Mouse (Mus musculus): ENCODE results near the gene Itgam. TPM values are rescaled to one million over a fixed set of nuclear protein-coding genes. Genes with fewer than 3 reads are reported as not detected.
"Not testable (repeated sequence)": the region's sequence is repeated elsewhere in the genome, so short reads cannot be mapped to it uniquely, and the experiment has no call there.

Gene Itgam
- polyA plus RNA-seq, 1 experiment from 2014 or later: 0.52 TPM

DNA sequence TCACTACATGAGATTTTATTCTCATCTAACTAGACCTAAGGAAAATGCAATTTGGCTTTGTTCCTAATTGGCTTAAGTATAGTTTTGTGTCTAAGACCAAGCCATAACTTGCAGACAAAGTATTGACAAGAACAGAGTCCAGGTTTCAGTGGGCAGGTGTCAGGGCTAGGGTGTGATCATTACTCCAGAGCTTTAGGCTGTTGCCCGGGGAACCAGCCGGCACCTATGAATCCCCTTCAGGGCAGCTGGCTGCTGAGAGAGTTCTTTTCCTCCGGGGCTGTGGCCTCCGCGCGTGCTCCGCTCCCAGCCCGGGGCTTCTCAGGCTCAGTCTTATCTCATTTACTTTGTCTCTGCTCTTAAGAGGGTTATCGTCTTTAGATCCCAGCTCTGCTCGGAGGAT, 92.5 kb downstream of the Itgam start:
- no peaks in the 10 kb centered on the region for H3K4me1 ChIP-seq
- no peaks in the 10 kb centered on the region for H3K27me3 ChIP-seq (replicated peaks; ENCODE audit: low read depth, poor library complexity, severe bottlenecking)
- no peaks in the 10 kb centered on the region for H3K36me3 ChIP-seq (replicated peaks)
- H3K27ac ChIP-seq (replicated peaks): no peak overlapping the region
- H3K4me3 ChIP-seq: no peak overlapping the region
- WGBS: 73% methylated on average over 10 of the region's 10 CpGs
- H3K9me3 ChIP-seq: no peaks in the 10 kb centered on the region
- DNase-seq (ENCODE audit: low spot score): no peak

DNA sequence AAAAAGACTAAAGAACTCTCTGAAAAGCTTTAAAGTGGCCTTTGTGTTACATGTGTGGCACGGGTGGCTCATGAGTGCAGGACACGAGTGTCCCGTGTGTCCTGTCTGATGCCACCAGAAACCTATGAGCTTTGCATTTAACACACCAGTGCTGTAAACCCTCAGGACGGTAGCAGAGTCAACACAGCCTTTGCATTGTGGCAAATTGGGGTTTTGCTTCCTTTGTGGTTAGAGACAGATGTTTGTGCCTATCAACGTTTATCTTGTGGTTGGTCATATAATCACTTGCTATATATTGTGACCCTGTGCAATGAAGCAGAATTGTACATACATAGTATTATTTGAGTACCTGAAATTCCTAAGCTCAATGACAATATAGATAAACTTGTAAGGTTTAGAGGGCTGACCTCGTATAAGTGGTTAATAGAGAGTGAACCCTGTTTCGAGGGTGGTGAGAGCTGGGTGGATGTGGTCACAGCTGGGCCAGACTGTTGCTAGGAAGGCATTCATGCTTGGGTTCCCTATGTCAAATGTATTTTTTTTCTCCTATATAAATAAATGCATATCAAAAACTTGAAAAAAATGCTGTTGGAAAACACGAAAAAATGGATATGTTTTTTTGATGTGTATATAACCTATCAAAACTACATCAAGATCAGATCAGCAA, 96.4 kb downstream of the Itgam start:
- 86% methylated on average over 8 of the region's 8 CpGs for WGBS
- not testable (repeated sequence) for H3K4me3 ChIP-seq; H3K9me3 ChIP-seq; H3K4me1 ChIP-seq; DNase-seq (ENCODE audit: low spot score); H3K27ac ChIP-seq (replicated peaks); H3K27me3 ChIP-seq (replicated peaks; ENCODE audit: low read depth, poor library complexity, severe bottlenecking); H3K36me3 ChIP-seq (replicated peaks)

DNA sequence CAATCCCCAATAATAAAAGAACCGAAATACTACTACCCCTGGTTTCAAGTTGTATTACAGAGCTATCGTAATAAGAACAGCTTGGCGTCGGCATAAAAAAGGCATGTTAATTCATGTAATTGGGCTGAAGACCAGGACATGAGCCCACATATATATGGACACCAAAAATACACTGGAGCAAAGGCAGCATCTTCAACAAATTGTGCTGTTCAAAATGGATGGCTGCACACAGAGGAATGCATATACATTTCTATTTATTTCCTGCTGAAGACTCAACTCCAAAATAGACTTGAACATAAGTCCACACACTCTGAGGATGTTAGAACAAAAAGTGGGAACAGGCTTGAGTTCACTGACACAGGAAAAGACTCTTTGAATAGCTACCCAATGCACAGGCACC, 101.6 kb downstream of the Itgam start:
- Histone ChIP-seq H3K4me1 (no peaks in the 10 kb centered on the region), H3K4me3 (no peak overlapping the region), H3K27ac (replicated peaks) (no peak overlapping the region), H3K27me3 (replicated peaks; ENCODE audit: low read depth, poor library complexity, severe bottlenecking) (no peaks in the 10 kb centered on the region), H3K36me3 (replicated peaks) (no peaks in the 10 kb centered on the region), H3K9me3 (no peaks in the 10 kb centered on the region)
- 92% methylated on average over 4 of the region's 4 CpGs for WGBS
- DNase-seq (ENCODE audit: low spot score): no peak

DNA sequence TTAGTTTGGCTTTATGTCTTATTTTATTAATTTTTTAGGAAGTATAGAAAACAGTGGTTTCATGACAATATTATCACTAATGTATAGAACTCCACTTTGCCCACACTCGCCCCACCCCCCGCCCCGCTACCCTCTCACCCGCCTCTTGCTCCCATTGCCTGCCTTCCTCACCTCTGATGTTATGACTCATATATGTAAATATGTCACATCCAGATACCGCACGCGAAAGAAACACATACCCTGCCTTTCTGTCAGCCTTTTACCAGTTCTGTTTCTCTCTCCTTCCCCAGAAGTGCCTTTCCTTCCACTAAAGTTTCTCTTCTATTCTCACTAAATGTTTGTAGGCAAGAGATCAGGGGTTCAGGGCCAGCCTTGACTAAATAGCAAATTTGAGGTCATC, 104.0 kb downstream of the Itgam start:
- H3K4me3 ChIP-seq: no peak overlapping the region
- H3K36me3 ChIP-seq (replicated peaks): no peaks in the 10 kb centered on the region
- no peak overlapping the region for H3K27ac ChIP-seq (replicated peaks)
- no peak for DNase-seq (ENCODE audit: low spot score)
- H3K27me3 ChIP-seq (replicated peaks; ENCODE audit: low read depth, poor library complexity, severe bottlenecking): no peaks in the 10 kb centered on the region
- 93% methylated on average over 7 of the region's 7 CpGs for WGBS
- no peaks in the 10 kb centered on the region for H3K4me1 ChIP-seq
- H3K9me3 ChIP-seq: no peaks in the 10 kb centered on the region

Other genes with a start within 250 kb of the Itgam start
- 22.5 and 29.3 TPM in 2 replicates for gene Stx4a, start 238.3 kb upstream of the Itgam start, polyA plus RNA-seq (2016; fragmentation: Nextera tagmentation; extraction: Ambion mirVana)
- gene Stx1b, start 238.1 kb upstream of the Itgam start, polyA plus RNA-seq (2016; fragmentation: Nextera tagmentation; extraction: Ambion mirVana): 4.7 and 6.5 TPM in 2 replicates
- 19.9 and 21.8 TPM in 2 replicates for gene Zfp646, start 186.4 kb upstream of the Itgam start, polyA plus RNA-seq (2016; fragmentation: Nextera tagmentation; extraction: Ambion mirVana)
- gene Zfp668, start 185.8 kb upstream of the Itgam start, polyA plus RNA-seq (2016; fragmentation: Nextera tagmentation; extraction: Ambion mirVana): 42.5 and 49.1 TPM in 2 replicates
- 0.64 and 0.79 TPM in 2 replicates for gene Prss53, start 171.7 kb upstream of the Itgam start, polyA plus RNA-seq (2016; fragmentation: Nextera tagmentation; extraction: Ambion mirVana)
- not detected in 2 replicates for gene Gm21974, start 167.2 kb upstream of the Itgam start, polyA plus RNA-seq (2016; fragmentation: Nextera tagmentation; extraction: Ambion mirVana)
- gene Vkorc1, start 167.0 kb upstream of the Itgam start, polyA plus RNA-seq (2016; fragmentation: Nextera tagmentation; extraction: Ambion mirVana): 47.6 and 59.1 TPM in 2 replicates
- 111 and 119 TPM in 2 replicates for gene Bckdk, start 158.6 kb upstream of the Itgam start, polyA plus RNA-seq (2016; fragmentation: Nextera tagmentation; extraction: Ambion mirVana)
- gene Kat8, start 150.1 kb upstream of the Itgam start, polyA plus RNA-seq (2016; fragmentation: Nextera tagmentation; extraction: Ambion mirVana): 48.7 and 49.6 TPM in 2 replicates
- gene Prss8, start 132.5 kb upstream of the Itgam start, polyA plus RNA-seq (2016; fragmentation: Nextera tagmentation; extraction: Ambion mirVana): 14.8 and 15.8 TPM in 2 replicates
- 10.7 and 12.9 TPM in 2 replicates for gene Prss36, start 115.9 kb upstream of the Itgam start, polyA plus RNA-seq (2016; fragmentation: Nextera tagmentation; extraction: Ambion mirVana)
- 349 and 372 TPM in 2 replicates for gene Fus, start 95.2 kb upstream of the Itgam start, polyA plus RNA-seq (2016; fragmentation: Nextera tagmentation; extraction: Ambion mirVana)
- gene Pycard, start 68.8 kb upstream of the Itgam start, polyA plus RNA-seq (2016; fragmentation: Nextera tagmentation; extraction: Ambion mirVana): 5.8 and 6.2 TPM in 2 replicates
- not detected in 2 replicates for gene Trim72, start 58.7 kb upstream of the Itgam start, polyA plus RNA-seq (2016; fragmentation: Nextera tagmentation; extraction: Ambion mirVana)
- not detected in 2 replicates for gene Gm49368, start within 50 bp of the Itgam start, polyA plus RNA-seq (2016; fragmentation: Nextera tagmentation; extraction: Ambion mirVana)
- gene Itgax, start 66.9 kb downstream of the Itgam start, polyA plus RNA-seq (2016; fragmentation: Nextera tagmentation; extraction: Ambion mirVana): not detected in 2 replicates
- not detected in 2 replicates for gene Itgad, start 91.7 kb downstream of the Itgam start, polyA plus RNA-seq (2016; fragmentation: Nextera tagmentation; extraction: Ambion mirVana)
- gene Cox6a2, start 143.7 kb downstream of the Itgam start, polyA plus RNA-seq (2016; fragmentation: Nextera tagmentation; extraction: Ambion mirVana): 0.39 TPM in 1 of 2 replicates, not detected in the other
- 17.5 and 19.1 TPM in 2 replicates for gene Armc5, start 174.7 kb downstream of the Itgam start, polyA plus RNA-seq (2016; fragmentation: Nextera tagmentation; extraction: Ambion mirVana)
- gene 9130023H24Rik, start 175.4 kb downstream of the Itgam start, polyA plus RNA-seq (2016; fragmentation: Nextera tagmentation; extraction: Ambion mirVana): 9.2 and 10.4 TPM in 2 replicates
- 23.6 and 25.3 TPM in 2 replicates for gene Tgfb1i1, start 184.2 kb downstream of the Itgam start, polyA plus RNA-seq (2016; fragmentation: Nextera tagmentation; extraction: Ambion mirVana)
- 0.10 and 0.28 TPM in 2 replicates for gene Slc5a2, start 203.0 kb downstream of the Itgam start, polyA plus RNA-seq (2016; fragmentation: Nextera tagmentation; extraction: Ambion mirVana)
- gene BC017158, start 235.5 kb downstream of the Itgam start, polyA plus RNA-seq (2016; fragmentation: Nextera tagmentation; extraction: Ambion mirVana): 24.6 and 27.3 TPM in 2 replicates

Measured in embryonic facial prominence, embryonic 10.5 days (tissue).